Mouse (Mus musculus) erythroblast, embryonic 14.5 days (primary cell): Measurements from ENCODE around the gene Olfr873.

ENCODE experiments used
- GATA1 ChIP-seq: IDR thresholded peaks from 2 replicates; pipeline ENCODE4 v1.6.1; 2012; ENCODE audit warnings: low read length, inconsistent platforms, mixed read lengths
- TAL1 ChIP-seq: IDR thresholded peaks from 3 replicates; pipeline ENCODE4 v1.6.1; 2012; ENCODE audit warnings: low read length, inconsistent platforms, mixed read lengths

GRCm38 (mm10) chr9:20298232-20298631, at the start of gene Olfr873:
- no peak for TF ChIP-seq TAL1
- TF ChIP-seq GATA1, result no peak
